Mouse (Mus musculus) MEL (cell line): Measurements from ENCODE around the gene Cenpp. TPM values are rescaled to one million over a fixed set of nuclear protein-coding genes. Genes with fewer than 3 reads are reported as not detected.

Experiments used
- DNase-seq: peaks from one replicate; pipeline ENCODE4 v3.0.0; 2011; ENCODE audit warnings: low read depth, low spot score
- H3K27ac ChIP-seq: 2 replicates; pipeline ENCODE4 v1.5.1; 2012; ENCODE audit warnings: low read depth, mild to moderate bottlenecking, control low read depth, low read length, moderate library complexity; ENCODE audit not compliant: control insufficient read depth
- H3K27me3 ChIP-seq, 2 experiments: fragments of 150-350 bp in 1 of 2; sonication (generic) in 1 of 2; 2 replicates each; pipeline ENCODE4 v1.6.1; 2012; ENCODE audit warnings: low read length in 2 of 2, mild to moderate bottlenecking in 2 of 2, improper control_type of control experiment in 1 of 2, moderate library complexity in 1 of 2; ENCODE audit not compliant: insufficient read depth in 2 of 2, control insufficient read depth in 1 of 2
- H3K36me3 ChIP-seq, 2 experiments: 2 replicates each; pipeline ENCODE4 v1.6.1; 2012 to 2014; ENCODE audit warnings: low read length in 2 of 2, improper control_type of control experiment in 1 of 2, inconsistent platforms in 1 of 2, mild to moderate bottlenecking in 1 of 2; ENCODE audit not compliant: insufficient read depth in 2 of 2, control insufficient read depth in 1 of 2
- H3K4me1 ChIP-seq, 2 experiments: fragments of 150-350 bp in 1 of 2; sonication (generic) in 1 of 2; 2 replicates each; pipeline ENCODE4 v1.6.1; 2012; ENCODE audit warnings: low read length in 2 of 2, improper control_type of control experiment in 1 of 2, mild to moderate bottlenecking in 1 of 2; ENCODE audit not compliant: insufficient read depth in 2 of 2, control insufficient read depth in 1 of 2
- H3K4me3 ChIP-seq, 2 experiments: fragments of 150-350 bp in 1 of 2; sonication (generic) in 1 of 2; 2 replicates each; pipeline ENCODE4 v1.5.1; 2012; ENCODE audit warnings: low read depth in 2 of 2, low read length in 2 of 2, mild to moderate bottlenecking in 2 of 2, moderate library complexity in 2 of 2, control low read depth in 1 of 2, improper control_type of control experiment in 1 of 2; ENCODE audit not compliant: control insufficient read depth in 1 of 2, insufficient read depth in 1 of 2
- H3K79me2 ChIP-seq: 2 replicates; pipeline ENCODE4 v1.6.1; 2012; ENCODE audit warnings: mild to moderate bottlenecking, low read length, moderate library complexity; ENCODE audit not compliant: control insufficient read depth, poor library complexity, insufficient read depth
- H3K9ac ChIP-seq: 2 replicates; pipeline ENCODE4 v1.6.1; 2012; ENCODE audit warnings: low read depth, mild to moderate bottlenecking, control low read depth, low read length, moderate library complexity; ENCODE audit not compliant: control insufficient read depth, poor library complexity, severe bottlenecking
- H3K9me3 ChIP-seq: fragments of 150-350 bp; sonication (generic); replicated peaks from 2 replicates; pipeline ENCODE4 v1.6.1; 2012; ENCODE audit warnings: mild to moderate bottlenecking, low read length, improper control_type of control experiment, moderate library complexity; ENCODE audit not compliant: insufficient read depth
- CHD2 ChIP-seq: IDR thresholded peaks from 2 replicates; pipeline ENCODE4 v1.6.1; 2011; ENCODE audit warnings: low read length, improper control_type of control experiment
- EP300 ChIP-seq, 2 experiments: IDR thresholded peaks; 2 replicates each; pipeline ENCODE4 v1.6.1; 2011; ENCODE audit warnings: improper control_type of control experiment in 2 of 2, low read length in 2 of 2, low read depth in 1 of 2, mild to moderate bottlenecking in 1 of 2
- ETS1 ChIP-seq: IDR thresholded peaks from 2 replicates; pipeline ENCODE4 v1.6.1; 2012; ENCODE audit warnings: low read depth, mild to moderate bottlenecking, inconsistent platforms, low read length, improper control_type of control experiment, moderate library complexity
- GATA1 ChIP-seq: IDR thresholded peaks from 2 replicates; pipeline ENCODE4 v1.6.1; 2011; ENCODE audit warnings: low read depth, low read length, improper control_type of control experiment
- KAT2A ChIP-seq: conservative IDR thresholded peaks from 2 replicates; pipeline ENCODE4 v1.6.1; 2012; ENCODE audit warnings: low read depth, low read length, improper control_type of control experiment, inconsistent platforms
- MAFK ChIP-seq: IDR thresholded peaks from 2 replicates; pipeline ENCODE4 v1.6.1; 2011; ENCODE audit warnings: low read depth, mild to moderate bottlenecking, low read length, improper control_type of control experiment, borderline replicate concordance
- MAX ChIP-seq: IDR thresholded peaks from 2 replicates; pipeline ENCODE4 v1.6.1; 2011; ENCODE audit warnings: low read length, improper control_type of control experiment
- MYC ChIP-seq: IDR thresholded peaks from 2 replicates; pipeline ENCODE4 v1.6.1; 2011; ENCODE audit warnings: low read depth, mild to moderate bottlenecking, low read length, improper control_type of control experiment, moderate library complexity
- NRF1 ChIP-seq: IDR thresholded peaks from 2 replicates; pipeline ENCODE4 v1.6.1; 2014; ENCODE audit warnings: low read depth, mild to moderate bottlenecking, inconsistent platforms, low read length, improper control_type of control experiment, moderate library complexity; ENCODE audit not compliant: poor library complexity, insufficient read depth, severe bottlenecking
- POLR2AphosphoS2 ChIP-seq: IDR thresholded peaks from 2 replicates; pipeline ENCODE4 v1.6.1; 2011; ENCODE audit warnings: low read length, improper control_type of control experiment
- RAD21 ChIP-seq: IDR thresholded peaks from 2 replicates; pipeline ENCODE4 v1.6.1; 2011; ENCODE audit warnings: mild to moderate bottlenecking, low read depth, low read length, improper control_type of control experiment
- SIN3A ChIP-seq: IDR thresholded peaks from 2 replicates; pipeline ENCODE4 v1.6.1; 2012; ENCODE audit warnings: low read length, improper control_type of control experiment, inconsistent platforms
- SMC3 ChIP-seq: IDR thresholded peaks from 2 replicates; pipeline ENCODE4 v1.6.1; 2011; ENCODE audit warnings: low read depth, low read length, improper control_type of control experiment
- TBP ChIP-seq: IDR thresholded peaks from 2 replicates; pipeline ENCODE4 v1.8.0; 2011; ENCODE audit warnings: low read depth, low read length, improper control_type of control experiment
- TCF12 ChIP-seq: IDR thresholded peaks from 2 replicates; pipeline ENCODE4 v1.6.1; 2014; ENCODE audit warnings: low read depth, mild to moderate bottlenecking, inconsistent platforms, low read length, improper control_type of control experiment, moderate library complexity
- USF1 ChIP-seq: IDR thresholded peaks from 2 replicates; pipeline ENCODE4 v1.6.1; 2014; ENCODE audit warnings: low read depth, mild to moderate bottlenecking, inconsistent platforms, low read length, improper control_type of control experiment, moderate library complexity
- ZC3H11A ChIP-seq: IDR thresholded peaks from 2 replicates; pipeline ENCODE4 v1.6.1; 2012; ENCODE audit warnings: low read depth, mild to moderate bottlenecking, inconsistent platforms, low read length, improper control_type of control experiment
- ZKSCAN1 ChIP-seq: IDR thresholded peaks from 2 replicates; pipeline ENCODE4 v1.6.1; 2012; ENCODE audit warnings: low read depth, mild to moderate bottlenecking, inconsistent platforms, low read length, improper control_type of control experiment, moderate library complexity
- ZMIZ1 ChIP-seq: IDR thresholded peaks from 2 replicates; pipeline ENCODE4 v1.6.1; 2012; ENCODE audit warnings: low read depth, mild to moderate bottlenecking, inconsistent platforms, low read length, improper control_type of control experiment, moderate library complexity
- ZNF384 ChIP-seq: IDR thresholded peaks from 2 replicates; pipeline ENCODE4 v1.6.1; 2012; ENCODE audit warnings: low read depth, mild to moderate bottlenecking, inconsistent platforms, low read length, improper control_type of control experiment
- polyA plus RNA-seq, 2 experiments: library from polyadenylated mRNA; stranded (reverse) in 1 of 2; unstranded in 1 of 2; fragments of >175 nt in 1 of 2; fragments of >200 nt in 1 of 2; gene quantifications; 2 replicates each; pipeline versions ENCODE4 v1.2.1 to v1.2.4; 2012; ENCODE audit warnings: low replicate concordance in 2 of 2, low read depth in 1 of 2; ENCODE audit not compliant: insufficient read length in 2 of 2, insufficient read depth in 1 of 2, missing spikeins in 1 of 2
- total RNA-seq: library from RNA; depleted of rRNA; stranded (reverse); fragments of 300-350 nt; gene quantifications from 2 replicates; pipeline ENCODE4 v1.2.3, GENCODE M21; 2012

Cenpp gene
- total and polyA plus RNA-seq, 3 experiments: 13.2 to 17.9 TPM; not detected in 1

GRCm38 (mm10) chr13:49433268-49434029 lies 219.1 kb downstream of the Cenpp start:
- Histone ChIP-seq H3K27ac (no peak overlapping the region), H3K4me3 (no peak overlapping the region), H3K27me3 (no peaks in the 10 kb centered on the region), H3K36me3 (peaks cover 0 to 10% of the 10 kb centered on the region in 2 experiments; a peak in 3 of 4 replicates), H3K9me3 (no peaks in the 10 kb centered on the region), H3K9ac (no peak overlapping the region), H3K79me2 (peaks cover 17% of the 10 kb centered on the region), H3K4me1 (no peaks in the 10 kb centered on the region)
- DNase-seq: no peak
- TF ChIP-seq TBP (no peak), ETS1 (no peak), GATA1 (no peak), KAT2A (no peak)

GRCm38 (mm10) chr13:49430529-49430928 lies 222.1 kb downstream of the Cenpp start:
- Histone ChIP-seq H3K79me2 (peaks cover 38% of the 10 kb centered on the region), H3K27ac (no peak overlapping the region), H3K9me3 (no peaks in the 10 kb centered on the region), H3K4me1 (peaks cover 2 to 4% of the 10 kb centered on the region in 2 experiments; a peak in 2 of 4 replicates), H3K9ac (no peak overlapping the region), H3K27me3 (no peaks in the 10 kb centered on the region), H3K36me3 (peaks cover 6 to 8% of the 10 kb centered on the region in 2 experiments), H3K4me3 (no peak overlapping the region)
- no peak for TF ChIP-seq USF1
- no peak for TF ChIP-seq MYC
- no peak for TF ChIP-seq POLR2AphosphoS2
- TF ChIP-seq CHD2: no peak
- TF ChIP-seq MAFK: no peak
- TF ChIP-seq ZMIZ1: no peak
- no peak for TF ChIP-seq ZNF384
- no peak for TF ChIP-seq ZC3H11A
- no peak for TF ChIP-seq MAX
- TF ChIP-seq TCF12: no peak
- TF ChIP-seq SIN3A: no peak
- TF ChIP-seq RAD21: no peak
- TF ChIP-seq NRF1: no peak
- TF ChIP-seq KAT2A: no peak
- TF ChIP-seq ZKSCAN1: no peak
- no peak for TF ChIP-seq SMC3
- no peak for TF ChIP-seq EP300 (IDR thresholded peaks at IDR 0.05; ENCODE audit: low read depth in 1 of 2, low read length in 2 of 2)
- DNase-seq: no peak
